Mouse (Mus musculus) heart, postnatal 14 days (tissue): ENCODE measurements around the gene Timp3. TPM values are rescaled to one million over a fixed set of nuclear protein-coding genes. Genes with fewer than 3 reads are reported as not detected.

Experiments
- DNase-seq, 2 experiments: peaks; one replicate each; pipeline ENCODE4 v3.0.0; 2021 to 2022
- intact Hi-C: fragments of 180-260 bp; cut with DNase I; formaldehyde crosslinking; loops from one replicate; pipeline ENCODE4 v1.15.1; 2025
- long read RNA-seq, 2 experiments: library from polyadenylated mRNA; stranded (forward); transcript quantifications; one replicate each; pipeline ENCODE4 v2.0.0; 2021
- total RNA-seq, 2 experiments: library from RNA; stranded (reverse); gene quantifications; 2 replicates each; pipeline ENCODE4 v1.2.3; 2021

Gene Timp3
- 100 to 1,000 TPM; 163 to 172 TPM for total RNA-seq
- long read RNA-seq, experiment 1, full-length matches to known transcripts: 35 of 69 reads
- long read RNA-seq, experiment 1, partial matches to known transcripts: 34 of 69 reads
- long read RNA-seq, experiment 1, other reads (novel, unspliced or antisense): 0 of 69 reads
- long read RNA-seq, experiment 2, full-length matches to known transcripts: 26 of 49 reads
- long read RNA-seq, experiment 2, partial matches to known transcripts: 21 of 49 reads
- long read RNA-seq, experiment 2, other reads (novel, unspliced or antisense): 2 of 49 reads

GRCm38 (mm10) chr10:86300293-86301116 is at the start of gene Timp3:
Gene Timp3 (plus strand): TSS chr10:86300372.
- intact Hi-C loops: loop anchor here (2.0 to 10.0 kb wide), 2 partner anchors 40 to 404 kb away; partner anchors contain the start of genes Hsp90b1 and Ttc41
- peak; percentile 80 to 88 for DNase-seq

- DNase-seq: no peak
- intact Hi-C loops: no loop called here
Measured at GRCm38 (mm10) chr10:86256221-86256620, 44.0 kb upstream of the Timp3 start.

- intact Hi-C loops: no loop called here
- DNase-seq: no peak
Measured at GRCm38 (mm10) chr10:86257045-86257444, 43.1 kb upstream of the Timp3 start.

- DNase-seq: no peak
- intact Hi-C loops: no loop called here
Measured at GRCm38 (mm10) chr10:86258046-86258445, 42.1 kb upstream of the Timp3 start.

GRCm38 (mm10) chr10:86258992-86259391 is 41.2 kb upstream of the Timp3 start:
- DNase-seq: no peak
- intact Hi-C loops: no loop called here

GRCm38 (mm10) chr10:86261725-86262124 is 38.4 kb upstream of the Timp3 start:
- no peak for DNase-seq
- intact Hi-C loops: no loop called here

GRCm38 (mm10) chr10:86264618-86265017 is 35.6 kb upstream of the Timp3 start:
- peak; percentile 29 to 43 for DNase-seq
- intact Hi-C loops: no loop called here

GRCm38 (mm10) chr10:86270254-86270653 is 29.9 kb upstream of the Timp3 start:
- no peak for DNase-seq
- intact Hi-C loops: no loop called here

- intact Hi-C loops: no loop called here
- DNase-seq: no peak
Measured at GRCm38 (mm10) chr10:86272826-86273225, 27.3 kb upstream of the Timp3 start.

GRCm38 (mm10) chr10:86273410-86274191 is 26.6 kb upstream of the Timp3 start:
- DNase-seq: peak; percentile 59 to 64
- intact Hi-C loops: no loop called here

- intact Hi-C loops: no loop called here
Measured at GRCm38 (mm10) chr10:86275585-86275984, 24.6 kb upstream of the Timp3 start.

GRCm38 (mm10) chr10:86277327-86277726 is 22.8 kb upstream of the Timp3 start:
- intact Hi-C loops: no loop called here
- no peak for DNase-seq

More at GRCm38 (mm10) chr10:86275585-86275984, 24.6 kb upstream of the Timp3 start:
- DNase-seq: no peak

- intact Hi-C loops: no loop called here
- DNase-seq: no peak
Measured at GRCm38 (mm10) chr10:86278481-86278880, 21.7 kb upstream of the Timp3 start.

GRCm38 (mm10) chr10:86279579-86280168 is 20.5 kb upstream of the Timp3 start:
- DNase-seq: no peak
- intact Hi-C loops: no loop called here

- no peak for DNase-seq
- intact Hi-C loops: no loop called here
Measured at GRCm38 (mm10) chr10:86281238-86281637, 18.9 kb upstream of the Timp3 start.

- intact Hi-C loops: no loop called here
Measured at GRCm38 (mm10) chr10:86286508-86286907, 13.7 kb upstream of the Timp3 start.

GRCm38 (mm10) chr10:86290109-86290771 is 9.9 kb upstream of the Timp3 start:
- intact Hi-C loops: loop anchor here (10.0 kb wide), 1 partner anchor 325 kb away; no protein-coding TSS in a partner anchor
- no peak for DNase-seq

More at GRCm38 (mm10) chr10:86286508-86286907, 13.7 kb upstream of the Timp3 start:
- peak in 1 of 2 experiments; percentile 15 for DNase-seq

GRCm38 (mm10) chr10:86293880-86294279 is 6.3 kb upstream of the Timp3 start:
- intact Hi-C loops: loop anchor here (10.0 kb wide), 1 partner anchor 329 kb away; no protein-coding TSS in a partner anchor
- no peak for DNase-seq

GRCm38 (mm10) chr10:86294599-86295365 is 5.4 kb upstream of the Timp3 start:
- intact Hi-C loops: loop anchor here (10.0 kb wide), 1 partner anchor 330 kb away; no protein-coding TSS in a partner anchor
- no peak for DNase-seq
